In genomic region chr9:21768511-21769411, GRCm38 (mm10) we compare ENCODE assay signal across 8 mouse cellular contexts. TPM values are rescaled to one million over a fixed set of nuclear protein-coding genes. Genes with fewer than 3 reads are reported as not detected.
A peak's percentile ranks its signal among the peaks of the same experiment; 100 is the strongest.
DNase-seq lines count a peak whose midpoint lies in the region; ATAC-seq and TF ChIP-seq lines count a peak whose summit lies in the region.

No protein-coding gene starts in this region.

- H3K9me3 ChIP-seq in midbrain, embryonic 12.5 days: no peaks in the 10 kb centered on the region
- no peaks in the 10 kb centered on the region for H3K9me3 ChIP-seq in midbrain, embryonic 14.5 days (ENCODE audit: control insufficient read depth, low read length)
- no peaks in the 10 kb centered on the region for H3K9me3 ChIP-seq in embryonic facial prominence, embryonic 14.5 days (ENCODE audit: control insufficient read depth, low read length)
- no peaks in the 10 kb centered on the region for H3K9me3 ChIP-seq in heart, postnatal 0 days (replicated peaks; ENCODE audit: control insufficient read depth, low read length)
- H3K9me3 ChIP-seq in lung, postnatal 0 days (ENCODE audit: low read length): no peaks in the 10 kb centered on the region

- no peak for TF ChIP-seq EP300 in heart, postnatal 0 days (IDR thresholded peaks at IDR 0.05; ENCODE audit: low read depth)
- TF ChIP-seq EP300 in lung, postnatal 0 days (IDR thresholded peaks at IDR 0.05): peak; percentile 32; the same call in 1 of the 2 replicates

- no peak overlapping the region for H3K4me2 ChIP-seq in midbrain, embryonic 12.5 days (replicated peaks)
- H3K4me2 ChIP-seq in midbrain, embryonic 14.5 days (ENCODE audit: low read length): no peak overlapping the region
- H3K4me2 ChIP-seq in embryonic facial prominence, embryonic 14.5 days (ENCODE audit: low read depth, low read length): peak overlapping the region; percentile 26
- H3K4me2 ChIP-seq in heart, postnatal 0 days (ENCODE audit: low read depth, low read length): no peak overlapping the region
- no peak overlapping the region for H3K4me2 ChIP-seq in lung, postnatal 0 days (replicated peaks; ENCODE audit: low read depth, low read length)

- no peaks in the 10 kb centered on the region for H3K36me3 ChIP-seq in midbrain, embryonic 12.5 days
- no peaks in the 10 kb centered on the region for H3K36me3 ChIP-seq in midbrain, embryonic 14.5 days (ENCODE audit: control insufficient read depth, insufficient read depth, low read length)
- peaks cover 45% of the 10 kb centered on the region for H3K36me3 ChIP-seq in embryonic facial prominence, embryonic 14.5 days (ENCODE audit: control insufficient read depth, insufficient read depth, low read length)
- H3K36me3 ChIP-seq in heart, postnatal 0 days (replicated peaks; ENCODE audit: control insufficient read depth, insufficient read depth, low read length): peaks cover 55% of the 10 kb centered on the region
- peaks cover 30% of the 10 kb centered on the region for H3K36me3 ChIP-seq in lung, postnatal 0 days (ENCODE audit: insufficient read depth, low read length)

- H3K27ac ChIP-seq in midbrain, embryonic 12.5 days (replicated peaks): peak overlapping the region; percentile 7; the same call in 1 of the 2 replicates
- H3K27ac ChIP-seq in midbrain, embryonic 14.5 days (replicated peaks; ENCODE audit: low read depth, low read length): no peak overlapping the region
- peak overlapping the region; percentile 92 for H3K27ac ChIP-seq in embryonic facial prominence, embryonic 14.5 days (replicated peaks; ENCODE audit: low read depth, low read length)
- peak overlapping the region; percentile 84 for H3K27ac ChIP-seq in heart, postnatal 0 days (ENCODE audit: low read depth)
- H3K27ac ChIP-seq in lung, postnatal 0 days (ENCODE audit: low read length): peak overlapping the region; percentile 80

- H3K9ac ChIP-seq in midbrain, embryonic 12.5 days (replicated peaks): no peak overlapping the region; the same call in 1 of the 2 replicates
- no peak overlapping the region for H3K9ac ChIP-seq in midbrain, embryonic 14.5 days (replicated peaks; ENCODE audit: low read length)
- no peak overlapping the region; the same call in 1 of the 2 replicates for H3K9ac ChIP-seq in embryonic facial prominence, embryonic 14.5 days (ENCODE audit: low read depth, low read length)
- peak overlapping the region; percentile 37; the same call in 1 of the 2 replicates for H3K9ac ChIP-seq in heart, postnatal 0 days (replicated peaks; ENCODE audit: low read depth, low read length)
- no peak overlapping the region for H3K9ac ChIP-seq in lung, postnatal 0 days (replicated peaks; ENCODE audit: low read depth)

- TF ChIP-seq CTCF in heart, postnatal 0 days (IDR thresholded peaks at IDR 0.05; ENCODE audit: low read depth): no peak
- TF ChIP-seq CTCF in lung, postnatal 0 days (IDR thresholded peaks at IDR 0.05): no peak

- H3K4me1 ChIP-seq in midbrain, embryonic 12.5 days: 0 out of 2 replicates have a peak, but pooled peaks cover 9% of the 10 kb centered on the region
- H3K4me1 ChIP-seq in midbrain, embryonic 14.5 days (ENCODE audit: control insufficient read depth, insufficient read depth, low read length): no peaks in the 10 kb centered on the region
- peaks cover 13% of the 10 kb centered on the region for H3K4me1 ChIP-seq in embryonic facial prominence, embryonic 14.5 days (ENCODE audit: control insufficient read depth, insufficient read depth, low read length)
- H3K4me1 ChIP-seq in heart, postnatal 0 days (ENCODE audit: control insufficient read depth, insufficient read depth): peaks cover 27% of the 10 kb centered on the region
- peaks cover 9% of the 10 kb centered on the region; the same call in 1 of the 2 replicates for H3K4me1 ChIP-seq in lung, postnatal 0 days (ENCODE audit: insufficient read depth, low read depth, low read length)

- H3K4me3 ChIP-seq in midbrain, embryonic 12.5 days: no peak overlapping the region
- no peak overlapping the region for H3K4me3 ChIP-seq in midbrain, embryonic 14.5 days (replicated peaks; ENCODE audit: low read depth, low read length)
- no peak overlapping the region for H3K4me3 ChIP-seq in embryonic facial prominence, embryonic 14.5 days (ENCODE audit: low read depth, low read length)
- no peak overlapping the region for H3K4me3 ChIP-seq in heart, postnatal 0 days (ENCODE audit: low read depth, low read length)
- no peak overlapping the region for H3K4me3 ChIP-seq in lung, postnatal 0 days (ENCODE audit: low read depth, low read length)

- DNase-seq in midbrain, embryonic 14.5 days: no peak
- DNase-seq in embryonic facial prominence, embryonic 14.5 days (ENCODE audit: low spot score): peak; percentile 71
- DNase-seq in heart, postnatal 0 days (ENCODE audit: low spot score): peak; percentile 58
- peak; percentile 88 for DNase-seq in lung, postnatal 0 days (ENCODE audit: low spot score)
- DNase-seq in embryo, embryonic 9.5 days (ENCODE audit: extremely low spot score): no peak
- DNase-seq in layer of hippocampus, adult 11-12 months (ENCODE audit: low spot score): no peak
- DNase-seq in right cerebral cortex, postnatal 14 days: no peak

- 66% methylated on average over 13 of the region's 13 CpGs for WGBS in midbrain, embryonic 12.5 days
- WGBS in midbrain, embryonic 14.5 days: 55% methylated on average over 13 of the region's 13 CpGs
- 30% methylated on average over 13 of the region's 13 CpGs for WGBS in embryonic facial prominence, embryonic 14.5 days
- 18% methylated on average over 13 of the region's 13 CpGs for WGBS in heart, postnatal 0 days
- WGBS in lung, postnatal 0 days: 51% methylated on average over 13 of the region's 13 CpGs

- no peaks in the 10 kb centered on the region for H3K27me3 ChIP-seq in midbrain, embryonic 12.5 days
- no peaks in the 10 kb centered on the region for H3K27me3 ChIP-seq in midbrain, embryonic 14.5 days (ENCODE audit: control insufficient read depth, insufficient read depth, low read length)
- no peaks in the 10 kb centered on the region for H3K27me3 ChIP-seq in embryonic facial prominence, embryonic 14.5 days (replicated peaks; ENCODE audit: control insufficient read depth, insufficient read depth, low read length)
- no peaks in the 10 kb centered on the region for H3K27me3 ChIP-seq in heart, postnatal 0 days (ENCODE audit: control insufficient read depth, insufficient read depth, low read length)
- no peaks in the 10 kb centered on the region for H3K27me3 ChIP-seq in lung, postnatal 0 days (replicated peaks; ENCODE audit: insufficient read depth, low read length)

- ATAC-seq in midbrain, embryonic 12.5 days (ENCODE audit: low FRiP score, low read depth): no peak
- no peak for ATAC-seq in midbrain, embryonic 14.5 days (ENCODE audit: low FRiP score, low TSS enrichment)
- ATAC-seq in embryonic facial prominence, embryonic 14.5 days (ENCODE audit: low read depth): peak; percentile 54; the same call in 1 of the 2 replicates
- ATAC-seq in heart, postnatal 0 days (ENCODE audit: insufficient read depth, low read depth): peak; percentile 40
- peak; percentile 40 for ATAC-seq in lung, postnatal 0 days

RNA-seq across cellular contexts. Expression of gene Spc24, which starts 8.7 kb away (rescaled TPM):
- 74.2 and 87.2 TPM in 2 replicates for polyA plus RNA-seq in midbrain, embryonic 12.5 days (2016; fragmentation: Nextera tagmentation; extraction: Ambion mirVana)
- 19.9 and 21.4 TPM in 2 replicates for polyA plus RNA-seq in midbrain, embryonic 14.5 days (2014; fragmentation: Nextera tagmentation; extraction: Ambion mirVana)
- 70.4 and 81.9 TPM in 2 replicates for polyA plus RNA-seq in embryonic facial prominence, embryonic 14.5 days (2014; fragmentation: Nextera tagmentation; extraction: Ambion mirVana)
- 22.3 and 76.0 TPM in 2 replicates for total RNA-seq in heart, postnatal 0 days (2014; rRNA removed; ENCODE audit: low replicate concordance)
- 35.2 and 40.3 TPM in 2 replicates for polyA plus RNA-seq in heart, postnatal 0 days (2015; fragmentation: Nextera tagmentation; extraction: Ambion mirVana)
- 13.4 and 15.7 TPM in 2 replicates for polyA plus RNA-seq in lung, postnatal 0 days (2015; fragmentation: Nextera tagmentation; extraction: Ambion mirVana)

RNA-seq across cellular contexts. Expression of gene Kank2, which starts 29.8 kb away (rescaled TPM):
- polyA plus RNA-seq in midbrain, embryonic 12.5 days (2016; fragmentation: Nextera tagmentation; extraction: Ambion mirVana): 7.7 and 9.9 TPM in 2 replicates
- 0.66 and 2.7 TPM in 2 replicates for polyA plus RNA-seq in midbrain, embryonic 14.5 days (2014; fragmentation: Nextera tagmentation; extraction: Ambion mirVana)
- 10.7 and 12.1 TPM in 2 replicates for polyA plus RNA-seq in embryonic facial prominence, embryonic 14.5 days (2014; fragmentation: Nextera tagmentation; extraction: Ambion mirVana)
- total RNA-seq in heart, postnatal 0 days (2014; rRNA removed; ENCODE audit: low replicate concordance): 78.5 and 92.4 TPM in 2 replicates
- 10.3 and 10.9 TPM in 2 replicates for polyA plus RNA-seq in heart, postnatal 0 days (2015; fragmentation: Nextera tagmentation; extraction: Ambion mirVana)
- polyA plus RNA-seq in lung, postnatal 0 days (2015; fragmentation: Nextera tagmentation; extraction: Ambion mirVana): 23.3 and 24.0 TPM in 2 replicates

RNA-seq across cellular contexts. Expression of gene Ldlr, which starts 45.5 kb away (rescaled TPM):
- 39.5 and 43.5 TPM in 2 replicates for polyA plus RNA-seq in midbrain, embryonic 12.5 days (2016; fragmentation: Nextera tagmentation; extraction: Ambion mirVana)
- polyA plus RNA-seq in midbrain, embryonic 14.5 days (2014; fragmentation: Nextera tagmentation; extraction: Ambion mirVana): 8.2 and 9.4 TPM in 2 replicates
- 13.9 and 14.1 TPM in 2 replicates for polyA plus RNA-seq in embryonic facial prominence, embryonic 14.5 days (2014; fragmentation: Nextera tagmentation; extraction: Ambion mirVana)
- total RNA-seq in heart, postnatal 0 days (2014; rRNA removed; ENCODE audit: low replicate concordance): 36.8 and 42.9 TPM in 2 replicates
- polyA plus RNA-seq in heart, postnatal 0 days (2015; fragmentation: Nextera tagmentation; extraction: Ambion mirVana): 8.0 and 10.9 TPM in 2 replicates
- polyA plus RNA-seq in lung, postnatal 0 days (2015; fragmentation: Nextera tagmentation; extraction: Ambion mirVana): 52.2 and 56.8 TPM in 2 replicates

Comparison
In these comparisons a context has a peak if more than half of its experiments do, and no peak if none do; other contexts are left out.
1. ATAC-seq: peak in embryonic facial prominence, embryonic 14.5 days (single experiment), heart, postnatal 0 days (single experiment) and lung, postnatal 0 days (single experiment); none in midbrain, embryonic 12.5 days (single experiment) and midbrain, embryonic 14.5 days (single experiment).
2. DNase-seq: peak in embryonic facial prominence, embryonic 14.5 days (single experiment), heart, postnatal 0 days (single experiment) and lung, postnatal 0 days (single experiment); none in midbrain, embryonic 14.5 days (single experiment), embryo, embryonic 9.5 days (single experiment), layer of hippocampus, adult 11-12 months (single experiment) and right cerebral cortex, postnatal 14 days (single experiment).